Mouse (Mus musculus) regulatory T cell (primary cell): Measurements from ENCODE around the gene Ntn5.

Experiments
- in situ Hi-C: fragments of 300-600 bp; cut with MboI, MseI; formaldehyde crosslinking; loops from one replicate; pipeline ENCODE4 v1.15.1; 2025; ENCODE audit warnings: high pct_unique_total_duplicates

Ntn5 gene

GRCm38 (mm10) chr7:45725151-45725550 lies 41.3 kb downstream of the Ntn5 start:
- in situ Hi-C loops, result loop anchor here (10.0 kb wide), 1 partner anchor 1170 kb away; the partner anchor contains the start of gene Nr1h2

DNA sequence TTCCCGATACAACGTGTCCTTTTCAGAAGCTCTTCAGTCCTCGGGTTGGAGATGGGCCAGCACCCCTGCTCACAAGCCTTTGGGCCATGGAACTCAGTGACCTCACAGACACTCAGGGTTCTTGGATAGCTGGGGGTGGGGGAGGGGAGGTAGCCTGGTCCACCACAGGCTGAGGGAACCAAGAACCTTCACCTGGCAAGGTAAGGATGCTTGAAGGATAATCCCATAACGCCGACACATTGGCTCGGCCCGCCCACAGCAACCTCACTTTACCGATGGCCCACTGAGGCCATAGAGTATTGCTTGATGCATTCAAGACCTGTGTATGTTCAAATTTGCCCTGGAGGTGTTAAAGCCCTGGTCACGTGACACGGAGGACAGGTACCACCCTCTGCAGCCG lies 41.9 kb downstream of the Ntn5 start, which contains the start of gene Spaca4:
Gene Spaca4 (minus strand): TSS at position 101 of the 400 bp plus-strand sequence.
- in situ Hi-C loops, result loop anchor here (10.0 kb wide), 1 partner anchor 1171 kb away; the partner anchor contains the start of gene Nr1h2

DNA sequence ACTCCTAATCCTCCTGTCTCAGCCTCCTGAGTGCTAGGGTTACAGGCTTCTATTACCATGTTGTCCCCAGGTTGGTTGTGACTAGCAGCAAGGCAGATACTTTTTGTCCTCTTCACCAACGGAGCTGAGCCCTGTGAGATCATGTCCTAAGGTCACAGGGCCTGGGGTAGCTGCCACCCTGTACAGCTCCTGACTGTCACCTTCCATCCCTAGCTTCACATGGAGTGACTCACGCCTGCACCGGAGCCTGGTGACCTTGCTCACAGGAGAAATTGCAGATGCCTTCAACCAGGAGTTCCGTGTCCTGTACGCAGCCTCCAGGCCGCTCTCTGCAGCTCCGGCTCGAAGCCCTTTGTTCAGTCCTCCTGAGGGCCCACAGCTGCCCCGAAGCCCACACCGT lies 42.6 kb downstream of the Ntn5 start:
- in situ Hi-C loops, result loop anchor here (10.0 kb wide), 1 partner anchor 1172 kb away; the partner anchor contains the start of gene Nr1h2

DNA sequence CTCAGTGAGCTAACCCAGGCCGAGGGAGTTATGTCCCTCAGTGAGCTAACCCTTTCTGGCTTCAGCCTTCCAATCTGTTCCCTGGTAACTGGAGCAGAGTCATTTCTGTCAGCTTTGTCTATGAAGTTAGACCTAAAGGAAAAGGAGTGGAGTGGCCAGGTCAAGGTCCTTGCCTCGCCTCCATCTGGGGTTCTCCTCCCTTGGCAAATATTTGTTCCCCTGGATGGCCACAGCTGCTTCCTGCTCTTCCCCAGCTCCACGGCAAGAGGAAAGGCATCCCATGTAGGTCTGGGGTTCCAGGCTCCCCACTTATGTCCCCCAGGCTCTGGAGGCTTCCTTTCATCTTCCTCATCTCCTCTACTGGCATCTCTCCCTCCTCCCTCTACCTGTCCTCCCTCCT lies 43.8 kb downstream of the Ntn5 start:
- in situ Hi-C loops, result loop anchor here (10.0 kb wide), 1 partner anchor 1173 kb away; the partner anchor contains the start of gene Nr1h2

- in situ Hi-C loops, result loop anchor here (5.0 kb wide), 3 partner anchors 76 to 296 kb away; partner anchors contain the start of genes Ccdc114 and Emp3
Measured at GRCm38 (mm10) chr7:45730727-45731431, 47.1 kb downstream of the Ntn5 start.

DNA sequence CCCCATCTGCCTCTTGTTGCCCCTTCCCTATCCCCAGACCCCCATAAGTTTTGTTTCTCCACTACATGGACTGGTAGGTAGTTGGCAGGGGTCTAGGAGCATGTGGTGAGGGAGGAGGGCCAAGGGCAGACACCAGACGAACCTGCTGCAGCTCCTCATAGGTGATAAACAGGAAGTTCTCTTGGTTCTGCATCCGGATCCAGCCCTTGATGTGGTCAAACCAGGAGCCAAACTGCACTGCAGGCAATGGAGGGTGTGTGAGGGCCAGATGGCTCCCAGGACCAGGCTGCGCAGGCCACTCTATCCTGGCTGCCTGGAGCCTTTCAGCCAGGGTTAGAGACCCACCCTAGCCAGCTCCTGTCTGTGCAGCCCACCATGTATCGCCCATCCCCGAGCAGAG lies 49.7 kb downstream of the Ntn5 start:
- in situ Hi-C loops, result loop anchor here (5.0 kb wide), 3 partner anchors 74 to 294 kb away; partner anchors contain the start of genes Ccdc114 and Emp3

GRCm38 (mm10) chr7:45739162-45739763 lies 55.4 kb downstream of the Ntn5 start:
- in situ Hi-C loops, result no loop called here

GRCm38 (mm10) chr7:45739820-45740219 lies 56.0 kb downstream of the Ntn5 start:
- in situ Hi-C loops, result no loop called here

DNA sequence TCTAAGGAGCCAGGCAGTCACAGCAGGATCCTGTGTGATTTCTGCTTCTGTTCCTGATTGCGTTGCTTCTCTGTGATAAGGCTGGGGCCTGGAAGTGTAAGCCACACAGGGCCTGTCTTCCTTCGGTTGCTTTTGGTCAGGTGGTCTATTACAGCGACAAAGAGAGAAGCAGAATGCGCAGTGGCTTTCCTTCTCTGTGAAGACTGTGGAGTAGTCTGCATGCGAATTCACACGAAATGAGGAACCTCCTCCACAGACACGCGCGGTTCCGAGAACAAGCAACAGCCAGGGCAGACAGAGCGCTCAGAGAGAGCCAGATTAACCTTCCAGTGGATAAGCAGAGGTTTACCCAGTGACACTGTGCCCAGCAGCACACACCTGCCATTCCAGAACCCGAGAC lies 57.5 kb downstream of the Ntn5 start:
- in situ Hi-C loops, result no loop called here

GRCm38 (mm10) chr7:45741777-45742176 lies 58.0 kb downstream of the Ntn5 start:
- in situ Hi-C loops, result no loop called here

GRCm38 (mm10) chr7:45742338-45742737 lies 58.5 kb downstream of the Ntn5 start:
- in situ Hi-C loops, result no loop called here
